Mouse (Mus musculus) heart, embryonic 10.5 days (tissue): Measurements from ENCODE around the gene Bdh1. TPM values are rescaled to one million over a fixed set of nuclear protein-coding genes. Genes with fewer than 3 reads are reported as not detected.
"Not testable (repeated sequence)": the region's sequence is repeated elsewhere in the genome, so short reads cannot be mapped to it uniquely, and the experiment has no call there.

Source experiments
- DNase-seq: peaks from one replicate; pipeline ENCODE4 v3.0.0-alpha.2; 2017; ENCODE audit warnings: low spot score
- H3K27ac ChIP-seq: fragments of 300-500 bp; sonication (generic); 2 replicates; pipeline ENCODE4 v1.5.1; 2016; ENCODE audit warnings: mild to moderate bottlenecking
- H3K27me3 ChIP-seq: fragments of 300-500 bp; sonication (generic); 2 replicates; pipeline ENCODE4 v1.6.1; 2016; ENCODE audit warnings: mild to moderate bottlenecking; ENCODE audit not compliant: poor library complexity, insufficient read depth, severe bottlenecking
- H3K36me3 ChIP-seq: fragments of 300-500 bp; sonication (generic); 2 replicates; pipeline ENCODE4 v1.6.1; 2016; ENCODE audit warnings: mild to moderate bottlenecking, moderate library complexity
- H3K4me1 ChIP-seq: fragments of 300-500 bp; sonication (generic); 2 replicates; pipeline ENCODE4 v1.6.1; 2016; ENCODE audit warnings: mild to moderate bottlenecking
- H3K4me3 ChIP-seq: fragments of 300-500 bp; sonication (generic); 2 replicates; pipeline ENCODE4 v1.5.1; 2016; ENCODE audit warnings: mild to moderate bottlenecking, moderate library complexity
- H3K9me3 ChIP-seq: fragments of 300-500 bp; sonication (generic); 2 replicates; pipeline ENCODE4 v1.6.1; 2016; ENCODE audit warnings: mild to moderate bottlenecking, moderate library complexity
- WGBS: fragments of 180-500 bp; shearing (Covaris S2); methylation state at CpG from one replicate; pipeline ENCODE4 v1.1.7; 2016; 5-methylcytosine and 5-hydroxymethylcytosine counted together
- polyA plus RNA-seq: library from polyadenylated mRNA; unstranded; fragments of >200 nt; fragmentation: Nextera tagmentation; extraction: Ambion mirVana; gene quantifications from 2 replicates; pipeline ENCODE4 v1.2.1, GENCODE M21; 2016

Bdh1 gene
- 10.7 and 13.8 TPM in 2 replicates for polyA plus RNA-seq

GRCm38 (mm10) chr16:31422000-31422399 is at the start of gene Bdh1:
TSS of gene Bdh1 (plus strand) at chr16:31422280.
- DNase-seq = no peak
- WGBS = 69% methylated on average over 9 of the region's 9 CpGs
- Histone ChIP-seq H3K4me3 (no peak within 1 kb of the TSS), H3K4me1 (no peaks in the 10 kb centered on the region), H3K36me3 (no peaks in the 10 kb centered on the region), H3K27me3 (peaks cover 9% of the 10 kb centered on the region), H3K27ac (no peak within 1 kb of the TSS), H3K9me3 (no peaks in the 10 kb centered on the region)

- H3K9me3 ChIP-seq, DNase-seq, H3K36me3 ChIP-seq, H3K4me3 ChIP-seq, H3K27ac ChIP-seq, H3K4me1 ChIP-seq, H3K27me3 ChIP-seq: not testable (repeated sequence)
- 80% methylated on average over 3 of the region's 3 CpGs for WGBS
Observed at GRCm38 (mm10) chr16:31372316-31372715, 49.8 kb upstream of the Bdh1 start.

- not testable (repeated sequence) for H3K27ac ChIP-seq, H3K36me3 ChIP-seq, H3K9me3 ChIP-seq, H3K4me3 ChIP-seq, DNase-seq, H3K27me3 ChIP-seq, H3K4me1 ChIP-seq
- WGBS = 79% methylated on average over 4 of the region's 4 CpGs
Observed at GRCm38 (mm10) chr16:31375877-31376582, 46.0 kb upstream of the Bdh1 start.

GRCm38 (mm10) chr16:31388269-31388668 is 33.8 kb upstream of the Bdh1 start:
- H3K9me3 ChIP-seq, H3K4me3 ChIP-seq, H3K4me1 ChIP-seq, H3K27me3 ChIP-seq, H3K27ac ChIP-seq, H3K36me3 ChIP-seq, DNase-seq: not testable (repeated sequence)
- 82% methylated on average over 3 of the region's 3 CpGs for WGBS

GRCm38 (mm10) chr16:31399231-31399630 is 22.8 kb upstream of the Bdh1 start:
- no peaks in the 10 kb centered on the region for H3K27me3 ChIP-seq
- DNase-seq = no peak
- H3K4me1 ChIP-seq = peaks cover 4% of the 10 kb centered on the region; the same call in 1 of the 2 replicates
- H3K4me3 ChIP-seq = no peak overlapping the region
- 83% methylated on average over 2 of the region's 2 CpGs for WGBS
- H3K27ac ChIP-seq = no peak overlapping the region
- no peaks in the 10 kb centered on the region for H3K9me3 ChIP-seq
- no peaks in the 10 kb centered on the region for H3K36me3 ChIP-seq

GRCm38 (mm10) chr16:31400908-31401692 is 21.0 kb upstream of the Bdh1 start:
- no peaks in the 10 kb centered on the region for H3K9me3 ChIP-seq
- no peaks in the 10 kb centered on the region for H3K36me3 ChIP-seq
- no peak overlapping the region for H3K4me3 ChIP-seq
- H3K27ac ChIP-seq = no peak overlapping the region
- H3K4me1 ChIP-seq = peaks cover 4% of the 10 kb centered on the region; the same call in 1 of the 2 replicates
- WGBS = 82% methylated on average over 11 of the region's 11 CpGs
- no peaks in the 10 kb centered on the region for H3K27me3 ChIP-seq
- no peak for DNase-seq

- no peak for DNase-seq
- H3K9me3 ChIP-seq = no peaks in the 10 kb centered on the region
- no peak overlapping the region for H3K27ac ChIP-seq
- peaks cover 4% of the 10 kb centered on the region; the same call in 1 of the 2 replicates for H3K4me1 ChIP-seq
- WGBS = 44% methylated on average over 8 of the region's 8 CpGs
- no peaks in the 10 kb centered on the region for H3K27me3 ChIP-seq
- no peaks in the 10 kb centered on the region for H3K36me3 ChIP-seq
- no peak overlapping the region for H3K4me3 ChIP-seq
Observed at GRCm38 (mm10) chr16:31402096-31402495, 20.0 kb upstream of the Bdh1 start.

GRCm38 (mm10) chr16:31403971-31404370 is 18.1 kb upstream of the Bdh1 start:
- no peak overlapping the region for H3K4me3 ChIP-seq
- peaks cover 4% of the 10 kb centered on the region; the same call in 1 of the 2 replicates for H3K4me1 ChIP-seq
- 73% methylated on average over 4 of the region's 4 CpGs for WGBS
- no peaks in the 10 kb centered on the region for H3K9me3 ChIP-seq
- DNase-seq = no peak
- no peaks in the 10 kb centered on the region for H3K27me3 ChIP-seq
- no peaks in the 10 kb centered on the region for H3K36me3 ChIP-seq
- no peak overlapping the region for H3K27ac ChIP-seq

GRCm38 (mm10) chr16:31405040-31405439 is 17.0 kb upstream of the Bdh1 start:
- Histone ChIP-seq H3K9me3 (no peaks in the 10 kb centered on the region), H3K27me3 (no peaks in the 10 kb centered on the region), H3K36me3 (no peaks in the 10 kb centered on the region), H3K4me1 (peaks cover 4% of the 10 kb centered on the region; the same call in 1 of the 2 replicates), H3K4me3 (no peak overlapping the region), H3K27ac (no peak overlapping the region)
- 68% methylated on average over 1 of the region's 1 CpGs for WGBS
- no peak for DNase-seq

GRCm38 (mm10) chr16:31407872-31408271 is 14.2 kb upstream of the Bdh1 start:
- H3K4me3 ChIP-seq = no peak overlapping the region
- no peaks in the 10 kb centered on the region for H3K4me1 ChIP-seq
- no peak overlapping the region for H3K27ac ChIP-seq
- H3K27me3 ChIP-seq = no peaks in the 10 kb centered on the region
- WGBS = 71% methylated on average over 3 of the region's 3 CpGs
- DNase-seq = no peak
- no peaks in the 10 kb centered on the region for H3K9me3 ChIP-seq
- H3K36me3 ChIP-seq = no peaks in the 10 kb centered on the region

GRCm38 (mm10) chr16:31410969-31411368 is 11.1 kb upstream of the Bdh1 start:
- Histone ChIP-seq H3K36me3 (no peaks in the 10 kb centered on the region), H3K4me3 (no peak overlapping the region), H3K27me3 (no peaks in the 10 kb centered on the region), H3K27ac (no peak overlapping the region), H3K9me3 (no peaks in the 10 kb centered on the region), H3K4me1 (no peaks in the 10 kb centered on the region)
- no peak for DNase-seq
- WGBS = 68% methylated on average over 4 of the region's 4 CpGs

GRCm38 (mm10) chr16:31412321-31412720 is 9.8 kb upstream of the Bdh1 start:
- no peak for DNase-seq
- no peaks in the 10 kb centered on the region for H3K9me3 ChIP-seq
- no peaks in the 10 kb centered on the region for H3K27me3 ChIP-seq
- H3K4me3 ChIP-seq = no peak overlapping the region
- no peaks in the 10 kb centered on the region for H3K36me3 ChIP-seq
- no peak overlapping the region for H3K27ac ChIP-seq
- no peaks in the 10 kb centered on the region for H3K4me1 ChIP-seq
- 66% methylated on average over 14 of the region's 14 CpGs for WGBS

- H3K36me3 ChIP-seq = no peaks in the 10 kb centered on the region
- 61% methylated on average over 3 of the region's 3 CpGs for WGBS
- DNase-seq = no peak
- H3K27ac ChIP-seq = no peak overlapping the region
- H3K4me3 ChIP-seq = no peak overlapping the region
- no peaks in the 10 kb centered on the region for H3K4me1 ChIP-seq
- H3K9me3 ChIP-seq = no peaks in the 10 kb centered on the region
- no peaks in the 10 kb centered on the region for H3K27me3 ChIP-seq
Observed at GRCm38 (mm10) chr16:31413777-31414176, 8.3 kb upstream of the Bdh1 start.
